ENCODE assay signal across 8 mouse cellular contexts in genomic region chr10:120182887-120183286, GRCm38 (mm10). TPM values are rescaled to one million over a fixed set of nuclear protein-coding genes. Genes with fewer than 3 reads are reported as not detected.
A peak's percentile ranks its signal among the peaks of the same experiment; 100 is the strongest.
DNase-seq lines count a peak whose midpoint lies in the region; ATAC-seq lines count a peak whose summit lies in the region.

No protein-coding gene starts in this region.

- no peak for DNase-seq in frontal cortex, postnatal 25 days (ENCODE audit: low spot score in 2 of 2)
- DNase-seq in spleen, postnatal 36 days (ENCODE audit: low spot score in 2 of 2), result peak; percentile 53 to 59
- DNase-seq in spleen, postnatal 10 days (ENCODE audit: low spot score in 2 of 2), result no peak
- no peak for DNase-seq in urinary bladder, adult 2 months (ENCODE audit: low spot score)
- DNase-seq in urinary bladder, adult 18-20 months (ENCODE audit: low spot score in 2 of 2), result no peak
- no peak for DNase-seq in thymus, postnatal 4 days

- no peak overlapping the region for H3K27ac ChIP-seq in kidney, embryonic 15.5 days

- H3K36me3 ChIP-seq in kidney, embryonic 15.5 days, result no peaks in the 10 kb centered on the region

- no peaks in the 10 kb centered on the region for H3K4me1 ChIP-seq in kidney, embryonic 15.5 days

- H3K4me3 ChIP-seq in kidney, embryonic 15.5 days (replicated peaks), result no peak overlapping the region

- H3K9me3 ChIP-seq in kidney, embryonic 15.5 days (replicated peaks), result no peaks in the 10 kb centered on the region

- H3K27me3 ChIP-seq in kidney, embryonic 15.5 days, result no peaks in the 10 kb centered on the region

- WGBS in kidney, embryonic 15.5 days, result 87% methylated on average over 1 of the region's 1 CpGs

- H3K4me2 ChIP-seq in kidney, embryonic 15.5 days, result no peak overlapping the region

- no peak overlapping the region for H3K9ac ChIP-seq in kidney, embryonic 15.5 days

- peak; percentile 87 for ATAC-seq in frontal cortex, adult (ENCODE audit: low TSS enrichment)
- 0 out of 2 replicates have a peak, but pooled peaks have one; percentile 33 for ATAC-seq in kidney, embryonic 15.5 days (replicated peaks; ENCODE audit: low FRiP score)

RNA-seq across cellular contexts. Expression of gene Tmbim4, which starts 18.5 kb away (rescaled TPM):
- 151 and 159 TPM in 2 replicates for polyA plus RNA-seq in kidney, embryonic 15.5 days (2015; fragmentation: Nextera tagmentation; extraction: Ambion mirVana)
- 112 and 135 TPM in 2 replicates for polyA plus RNA-seq in urinary bladder, adult 2 months (2012; rRNA removed)

RNA-seq across cellular contexts. Expression of gene Irak3, which starts 19.0 kb away (rescaled TPM):
- polyA plus RNA-seq in kidney, embryonic 15.5 days (2015; fragmentation: Nextera tagmentation; extraction: Ambion mirVana), result 1.3 and 1.5 TPM in 2 replicates
- polyA plus RNA-seq in urinary bladder, adult 2 months (2012; rRNA removed), result 4.6 and 6.6 TPM in 2 replicates

RNA-seq across cellular contexts. Expression of gene Llph, which starts 44.0 kb away (rescaled TPM):
- polyA plus RNA-seq in kidney, embryonic 15.5 days (2015; fragmentation: Nextera tagmentation; extraction: Ambion mirVana), result 52.0 and 56.8 TPM in 2 replicates
- polyA plus RNA-seq in urinary bladder, adult 2 months (2012; rRNA removed), result 56.9 and 59.8 TPM in 2 replicates

Comparison
In these comparisons a context has a peak if more than half of its experiments do, and no peak if none do; other contexts are left out.
1. DNase-seq: peak in spleen, postnatal 36 days (2 of 2); none in frontal cortex, postnatal 25 days (0 of 2), spleen, postnatal 10 days (0 of 2), urinary bladder, adult 2 months (single experiment), urinary bladder, adult 18-20 months (0 of 2) and thymus, postnatal 4 days (single experiment).